Mouse (Mus musculus): ENCODE measurements around the gene Arntl2.

Arntl2 gene

GRCm38 (mm10) chr6:146781566-146781965 lies 14.3 kb upstream of the Arntl2 start:
- no peak for DNase-seq

- no peak for DNase-seq
Measured at GRCm38 (mm10) chr6:146793527-146793926, 2.3 kb upstream of the Arntl2 start.

- no peak for DNase-seq
Measured at GRCm38 (mm10) chr6:146795166-146795923, 510 bp upstream of the Arntl2 start.

GRCm38 (mm10) chr6:146797446-146797845 lies 1.6 kb downstream of the Arntl2 start:
- no peak for DNase-seq

GRCm38 (mm10) chr6:146809991-146810390 lies 14.1 kb downstream of the Arntl2 start:
- DNase-seq: no peak

GRCm38 (mm10) chr6:146813007-146813406 lies 17.2 kb downstream of the Arntl2 start:
- DNase-seq: no peak

GRCm38 (mm10) chr6:146820177-146820965 lies 24.5 kb downstream of the Arntl2 start:
- no peak for DNase-seq

GRCm38 (mm10) chr6:146821958-146822357 lies 26.1 kb downstream of the Arntl2 start:
- DNase-seq: no peak

- DNase-seq: peak; percentile 32 to 44
Measured at GRCm38 (mm10) chr6:146824727-146825486, 29.1 kb downstream of the Arntl2 start.

- DNase-seq: no peak
Measured at GRCm38 (mm10) chr6:146825487-146825773, 29.6 kb downstream of the Arntl2 start.

GRCm38 (mm10) chr6:146831320-146831719 lies 35.5 kb downstream of the Arntl2 start:
- no peak for DNase-seq

GRCm38 (mm10) chr6:146833485-146834314 lies 37.8 kb downstream of the Arntl2 start:
- DNase-seq: peak in 1 of 2 experiments; percentile 16

GRCm38 (mm10) chr6:146834342-146834741 lies 38.5 kb downstream of the Arntl2 start:
- DNase-seq: no peak

- DNase-seq: no peak
Measured at GRCm38 (mm10) chr6:146835784-146836183, 39.9 kb downstream of the Arntl2 start.

- DNase-seq: no peak
Measured at GRCm38 (mm10) chr6:146837316-146837715, 41.5 kb downstream of the Arntl2 start.

GRCm38 (mm10) chr6:146838366-146838765 lies 42.5 kb downstream of the Arntl2 start:
- DNase-seq: no peak

GRCm38 (mm10) chr6:146838863-146839262 lies 43.0 kb downstream of the Arntl2 start:
- DNase-seq: no peak

GRCm38 (mm10) chr6:146844867-146845266 lies 49.0 kb downstream of the Arntl2 start:
- no peak for DNase-seq

- DNase-seq: no peak
Measured at GRCm38 (mm10) chr6:146845347-146845746, 49.5 kb downstream of the Arntl2 start.

- DNase-seq: no peak
Measured at GRCm38 (mm10) chr6:146845961-146846750, 50.3 kb downstream of the Arntl2 start.

GRCm38 (mm10) chr6:146847402-146847801 lies 51.5 kb downstream of the Arntl2 start:
- DNase-seq: no peak

- no peak for DNase-seq
Measured at GRCm38 (mm10) chr6:146848281-146848680, 52.4 kb downstream of the Arntl2 start.
